Mouse (Mus musculus) frontal cortex, postnatal 36 days (tissue): Measurements from ENCODE around the gene Rasl11a.
"Not testable (repeated sequence)": the region's sequence is repeated elsewhere in the genome, so short reads cannot be mapped to it uniquely, and the experiment has no call there.

Experiments
- DNase-seq, 2 experiments: peaks; one replicate each; pipeline ENCODE4 v3.0.0; 2022; ENCODE audit warnings: low spot score in 2 of 2

The Rasl11a gene

DNA sequence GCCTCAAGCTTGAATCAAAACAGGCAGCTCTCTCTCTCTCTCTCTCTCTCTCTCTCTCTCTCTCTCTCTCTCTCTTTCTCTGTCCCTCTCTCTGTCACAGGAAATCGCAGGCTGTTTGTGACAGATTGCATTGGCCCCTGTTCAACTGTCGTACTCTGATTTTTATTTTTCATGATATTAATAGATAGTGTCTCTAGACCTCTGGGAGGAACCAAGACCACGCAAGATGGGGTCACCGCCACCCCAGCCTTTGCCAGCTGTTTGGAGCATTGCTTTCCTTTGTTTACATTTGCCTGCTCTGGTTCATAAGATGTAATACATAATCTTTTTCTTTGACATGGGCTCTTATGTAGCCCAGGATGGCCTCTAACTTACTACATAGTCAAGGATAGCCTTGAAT, 2.9 kb upstream of the Rasl11a start:
- no peak for DNase-seq

DNA sequence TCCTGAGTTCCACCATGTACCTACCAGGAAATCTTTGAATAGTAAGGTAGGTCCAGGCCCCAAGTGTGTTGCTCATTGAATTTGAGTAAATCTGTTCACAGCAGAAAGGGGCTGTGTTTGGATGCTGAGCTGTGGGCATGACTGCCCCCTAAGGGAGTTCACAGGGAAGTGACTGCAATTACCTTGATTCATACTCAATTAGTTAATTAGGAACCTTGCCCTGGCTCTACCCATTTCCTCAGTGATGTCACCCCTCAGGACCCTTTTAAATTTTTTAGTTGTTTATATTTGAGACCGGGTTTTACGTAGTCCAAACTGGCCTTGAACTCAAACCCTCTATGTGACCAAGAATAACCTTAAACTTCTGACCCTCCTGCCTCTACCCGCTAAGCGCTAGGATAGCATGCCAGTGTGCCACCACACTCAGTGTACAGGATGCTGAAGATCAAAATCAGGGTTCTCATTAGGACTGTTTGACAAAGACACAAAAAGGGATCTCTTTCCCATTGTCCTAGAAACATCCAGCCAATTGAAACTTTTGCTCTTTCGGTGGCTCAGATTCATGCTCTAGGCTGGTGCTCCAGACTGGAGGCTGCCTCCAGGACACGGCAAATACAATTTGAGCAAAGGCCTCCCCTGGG, 450 bp upstream of the Rasl11a start:
- DNase-seq: no peak

DNA sequence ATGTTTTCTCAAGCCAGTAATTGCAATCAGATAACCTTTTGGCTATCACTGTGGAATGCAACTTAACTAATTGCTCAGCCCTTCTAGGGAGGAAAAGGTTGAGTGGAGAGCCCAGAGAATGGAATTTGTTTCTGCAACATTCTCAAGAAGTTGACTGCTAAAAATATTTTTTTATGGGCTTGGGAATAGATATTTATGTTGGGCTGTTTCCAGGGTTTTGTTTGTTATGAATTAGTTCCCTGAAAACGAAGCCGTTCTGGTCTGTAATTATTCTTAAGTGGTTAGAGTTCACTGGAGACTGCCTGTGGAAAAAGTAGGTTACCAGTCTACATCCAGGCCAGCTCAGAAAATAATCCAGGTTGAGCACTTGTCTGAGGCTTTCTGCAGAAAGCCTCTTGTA, 1.6 kb downstream of the Rasl11a start:
- no peak for DNase-seq

DNA sequence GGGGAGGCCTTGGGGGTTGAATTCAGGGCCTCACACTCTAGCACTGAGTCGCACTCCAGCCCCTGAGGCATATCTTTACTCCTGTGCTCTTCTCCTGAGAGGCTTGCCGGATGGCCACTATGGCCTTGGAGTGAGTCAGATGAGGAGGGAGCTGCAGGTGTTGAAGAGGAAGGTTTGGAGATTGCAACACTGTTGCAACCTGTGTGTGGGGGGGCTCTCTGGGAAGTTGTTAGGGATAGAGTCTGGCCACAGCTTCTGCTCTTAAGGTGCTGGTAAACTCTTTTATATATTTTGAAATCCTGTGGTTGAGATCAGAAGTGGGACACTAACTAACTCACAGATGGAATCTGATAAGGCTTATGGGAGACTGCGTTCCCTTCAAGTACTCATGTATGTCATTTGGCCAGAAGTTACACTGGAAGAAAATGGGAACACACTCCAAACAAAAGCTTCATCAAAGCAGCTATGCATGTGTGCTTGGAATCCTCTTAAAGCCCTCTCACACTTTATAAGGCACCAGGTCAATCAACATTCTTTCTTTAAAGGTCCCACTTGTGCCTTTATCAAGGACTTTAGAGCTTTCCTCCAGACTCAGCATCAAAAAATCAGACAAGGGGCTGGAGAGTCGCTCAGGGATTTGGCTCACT, 4.2 kb downstream of the Rasl11a start:
- no peak for DNase-seq

DNA sequence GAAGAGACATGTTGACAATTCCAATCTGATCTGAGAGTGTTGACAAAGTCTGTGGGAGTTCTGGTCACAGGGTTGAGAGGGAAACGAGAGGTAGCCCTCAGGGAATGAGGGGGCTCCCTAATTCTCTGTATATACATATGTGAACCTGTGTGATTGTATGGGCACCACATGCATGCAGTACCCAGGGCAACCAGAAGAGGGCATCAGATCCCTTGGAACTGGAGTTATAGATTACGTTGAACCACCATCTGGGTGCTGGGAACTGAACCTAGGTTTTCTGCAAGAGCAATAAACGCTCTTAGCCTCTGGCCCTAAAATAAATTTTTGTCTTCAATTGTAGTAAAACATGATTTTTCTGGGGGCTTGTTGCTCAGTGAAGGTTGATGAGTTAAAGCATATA, 11.2 kb downstream of the Rasl11a start:
- no peak for DNase-seq

DNA sequence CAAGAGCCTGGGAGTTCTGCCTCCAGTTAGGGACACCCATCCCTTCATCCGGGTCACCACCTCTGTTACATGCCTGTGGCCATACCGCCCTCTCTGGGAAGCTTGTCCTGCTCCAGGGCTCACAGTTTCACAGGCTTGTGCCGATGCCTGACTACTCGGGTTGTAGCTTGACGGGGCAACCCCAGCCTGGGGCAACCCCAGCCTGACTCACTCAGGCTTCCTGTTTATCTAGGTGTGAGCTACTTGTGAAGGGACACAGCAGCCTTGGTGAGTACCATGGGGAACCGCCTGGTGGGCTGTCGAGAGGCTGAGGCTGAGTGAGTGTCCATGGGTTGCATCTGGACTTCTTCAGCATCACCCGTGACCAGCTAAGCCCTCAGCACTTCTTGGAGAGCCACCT, 12.7 kb downstream of the Rasl11a start:
- no peak for DNase-seq

DNA sequence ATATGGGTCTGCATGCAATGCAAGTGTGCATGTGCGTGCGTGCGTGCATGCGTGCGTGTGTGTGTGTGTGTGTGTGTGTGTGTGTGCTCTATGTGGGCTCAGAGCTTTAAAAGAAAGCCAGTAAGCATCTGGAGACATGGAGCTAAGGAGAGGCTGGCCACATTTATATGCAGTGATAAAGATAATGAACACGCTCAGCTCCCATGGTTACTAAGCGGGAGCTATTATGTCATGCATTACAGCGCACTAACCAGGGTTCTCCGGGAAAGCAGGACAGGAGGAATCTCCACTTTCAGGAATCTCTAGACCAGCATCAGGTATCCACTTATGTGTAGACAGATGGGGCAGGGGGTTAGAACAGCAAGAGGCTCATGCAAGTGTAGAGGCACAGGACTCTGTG, 13.9 kb downstream of the Rasl11a start:
- no peak for DNase-seq

DNA sequence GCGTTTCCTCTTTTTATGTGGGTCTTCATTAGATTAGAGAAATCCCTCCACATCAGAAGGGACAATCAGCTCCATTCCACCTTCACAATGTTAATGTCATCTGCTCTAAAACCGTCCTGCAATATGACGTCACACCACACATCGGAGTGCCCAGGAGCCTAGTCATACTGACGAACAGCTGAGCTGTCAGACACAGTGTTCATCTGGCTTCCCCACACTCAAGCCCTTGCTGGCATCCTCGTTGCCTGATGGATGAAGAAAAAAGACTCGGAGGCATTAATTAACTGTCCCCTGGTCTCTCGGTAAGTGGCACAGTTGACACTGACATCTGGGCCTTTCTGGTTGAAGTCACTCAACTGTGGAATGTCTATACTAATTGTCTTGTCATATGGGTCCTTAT, 14.4 kb downstream of the Rasl11a start:
- DNase-seq: no peak

DNA sequence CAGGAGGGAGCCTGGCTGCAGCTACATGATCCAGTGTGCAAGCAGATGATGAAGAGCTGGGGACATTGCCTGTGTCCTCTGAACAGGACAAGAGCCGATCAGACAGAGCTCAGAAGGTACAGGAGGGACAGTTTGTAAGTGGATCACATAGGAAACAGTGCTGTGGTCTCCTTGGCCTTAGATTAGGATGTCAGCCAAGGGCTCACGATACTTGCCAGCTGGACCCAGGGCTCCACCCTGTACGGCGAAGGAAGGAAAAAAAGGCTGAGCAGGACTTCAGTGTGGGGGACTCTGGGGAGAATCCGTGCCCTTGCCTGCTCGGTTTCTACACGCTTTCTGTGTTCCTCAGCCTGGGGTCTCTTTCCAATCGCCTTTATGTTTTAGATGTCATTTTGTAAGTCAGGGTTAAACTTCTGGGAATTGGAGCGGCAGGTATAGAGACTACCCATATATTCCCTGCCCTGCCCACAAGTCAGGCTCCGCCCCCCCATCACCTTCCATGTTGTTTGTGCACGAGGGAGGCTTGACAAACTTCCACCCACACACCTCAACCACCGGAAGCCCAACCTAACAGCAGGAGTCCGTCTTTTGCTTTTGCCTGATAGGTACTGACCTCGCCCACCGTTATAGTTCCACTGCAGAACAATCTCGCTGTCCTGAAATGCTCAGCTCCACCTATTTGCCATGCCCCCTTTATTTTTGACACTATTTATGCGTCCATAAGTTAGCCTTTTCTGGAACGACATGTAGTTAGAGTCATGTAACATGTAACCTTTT, 15.5 kb downstream of the Rasl11a start:
- DNase-seq: no peak

DNA sequence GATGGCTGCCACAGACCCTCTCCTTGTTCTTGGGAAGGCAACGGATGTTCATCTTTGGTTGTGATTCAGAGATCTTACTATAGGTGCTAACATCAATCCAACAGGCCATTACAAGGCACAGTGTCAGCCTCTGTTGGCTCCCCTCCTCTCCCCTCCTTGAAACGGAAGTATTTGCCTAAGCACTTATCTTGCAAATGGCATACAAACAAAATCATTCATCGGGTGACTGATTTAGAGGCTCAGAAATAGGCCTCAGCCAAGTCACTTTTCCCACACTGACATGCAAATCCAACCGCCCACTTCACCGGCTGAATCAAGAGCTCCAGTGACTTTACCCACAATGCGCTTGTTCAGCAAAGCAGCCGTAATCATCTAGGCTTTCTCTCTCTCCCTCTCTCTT, 16.7 kb downstream of the Rasl11a start:
- peak; percentile 71 to 85 for DNase-seq

DNA sequence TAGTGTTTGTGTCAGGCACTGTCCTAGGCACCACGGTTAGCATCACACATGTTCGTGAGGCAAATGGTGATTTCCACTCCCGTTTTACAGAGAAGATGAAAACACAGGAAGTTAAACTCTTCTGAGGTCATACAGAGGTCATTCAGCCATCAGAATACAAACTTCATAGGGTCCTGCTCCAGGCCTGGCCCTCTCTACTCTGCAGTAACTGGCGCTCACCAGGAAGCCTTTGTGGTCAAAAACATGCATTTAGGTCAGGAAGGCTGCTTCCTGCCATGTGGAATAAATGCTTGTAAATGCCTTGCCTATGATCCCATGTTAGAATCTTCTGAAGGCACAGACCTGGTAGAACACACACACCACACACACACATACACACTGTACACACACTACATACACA, 20.6 kb downstream of the Rasl11a start:
- DNase-seq: no peak

DNA sequence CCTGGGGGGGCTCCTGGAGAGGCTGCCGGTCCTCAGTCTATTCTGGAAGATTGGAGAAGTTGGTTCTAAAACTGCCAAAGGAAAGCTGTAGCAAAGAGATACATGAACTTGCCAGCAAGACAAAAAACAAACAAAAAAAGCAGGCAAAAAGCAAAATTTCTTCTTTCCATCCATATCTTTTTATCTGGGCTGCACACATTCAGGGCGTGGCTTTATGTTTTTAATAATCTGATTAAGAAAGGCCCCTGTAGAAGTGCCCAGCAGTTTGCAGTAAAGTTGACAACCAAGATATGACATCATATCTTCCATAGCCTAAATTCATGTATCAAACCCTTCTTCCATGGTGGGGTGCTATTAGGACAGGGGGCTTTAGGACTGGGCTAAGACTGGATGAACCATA, 21.4 kb downstream of the Rasl11a start:
- DNase-seq: no peak

DNA sequence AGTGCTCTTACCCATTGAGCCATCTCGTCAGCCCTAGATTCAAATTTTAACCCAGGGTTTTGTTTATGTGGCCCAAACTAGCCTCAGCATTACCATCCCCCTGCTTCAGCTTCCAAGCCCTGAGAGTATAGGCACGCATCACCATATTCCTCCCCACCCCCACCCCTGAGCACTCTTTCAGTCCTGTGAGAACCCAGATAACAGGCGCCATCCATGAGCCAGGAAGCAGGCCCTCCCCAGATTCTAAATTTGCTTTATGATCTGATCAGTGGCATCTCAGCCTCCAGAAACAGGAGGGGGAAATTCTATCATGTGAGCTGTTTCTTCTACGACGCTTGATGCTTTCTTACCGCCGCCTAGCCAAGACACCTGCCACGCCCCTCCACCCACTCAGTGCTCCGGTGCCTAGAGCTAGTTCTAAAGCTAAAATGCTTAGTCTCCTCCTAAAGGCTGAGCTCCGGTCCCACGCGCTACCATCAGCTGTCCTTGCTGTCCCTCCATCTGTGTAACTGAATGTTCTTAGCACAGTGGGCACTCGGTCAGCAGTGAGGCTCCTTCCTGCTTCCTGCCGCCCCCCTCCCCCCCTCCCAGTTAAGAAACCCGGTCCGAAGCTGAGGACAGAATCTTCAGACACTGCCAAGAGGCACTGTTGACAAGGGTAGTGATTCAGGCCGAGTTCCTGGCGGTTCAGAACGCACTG, 22.5 kb downstream of the Rasl11a start:
- peak; percentile 84 to 88 for DNase-seq

DNA sequence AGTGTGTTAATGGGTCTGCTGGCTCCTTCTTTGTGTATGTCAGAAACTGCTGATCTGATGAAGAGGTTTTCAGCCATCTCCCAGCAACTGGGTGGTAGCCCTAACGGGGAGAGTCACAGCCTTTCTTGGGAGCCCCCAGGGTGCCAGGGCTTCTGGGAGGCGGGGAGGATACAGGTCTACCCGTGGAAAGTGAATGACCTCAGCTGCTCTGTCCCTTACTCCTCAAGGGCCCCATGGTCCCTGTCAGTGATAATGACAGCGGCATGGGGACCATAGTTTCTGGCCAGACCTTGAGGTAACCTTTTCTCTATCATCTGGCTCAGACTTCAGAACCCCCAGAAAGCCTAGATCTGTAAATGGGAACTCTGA, 23.1 kb downstream of the Rasl11a start:
- peak in 1 of 2 experiments; percentile 45 for DNase-seq

DNA sequence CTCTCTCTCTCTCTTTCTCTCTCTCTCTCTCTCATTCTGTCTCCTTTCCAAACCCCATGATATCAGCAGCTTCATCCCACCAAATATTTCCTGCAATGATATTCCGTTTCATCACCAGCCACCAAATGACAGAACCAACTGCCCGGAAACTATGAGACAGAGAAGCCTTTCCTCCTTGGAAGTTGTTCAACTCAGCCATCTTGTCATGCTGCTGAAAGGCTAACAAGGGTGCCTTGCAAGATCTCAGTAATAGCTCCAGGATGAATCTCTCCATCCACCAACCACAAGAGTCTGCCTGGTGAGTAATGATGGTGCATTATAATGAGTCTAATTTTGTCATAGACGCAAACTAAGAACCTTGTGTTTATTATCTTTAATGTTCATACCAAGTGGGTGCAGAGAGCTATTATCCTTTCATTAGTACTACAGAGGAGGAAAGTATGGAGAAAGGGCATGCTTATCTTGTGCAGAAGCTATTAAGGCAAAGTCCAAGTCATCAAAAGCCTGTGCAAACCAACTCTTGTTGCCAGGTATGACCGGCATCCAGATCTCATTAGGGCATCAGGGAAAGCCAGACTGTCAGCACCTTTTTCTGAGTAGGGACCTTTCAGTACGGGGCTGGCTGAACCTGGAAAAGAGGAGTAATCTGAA, 28.2 kb downstream of the Rasl11a start:
- DNase-seq: no peak

DNA sequence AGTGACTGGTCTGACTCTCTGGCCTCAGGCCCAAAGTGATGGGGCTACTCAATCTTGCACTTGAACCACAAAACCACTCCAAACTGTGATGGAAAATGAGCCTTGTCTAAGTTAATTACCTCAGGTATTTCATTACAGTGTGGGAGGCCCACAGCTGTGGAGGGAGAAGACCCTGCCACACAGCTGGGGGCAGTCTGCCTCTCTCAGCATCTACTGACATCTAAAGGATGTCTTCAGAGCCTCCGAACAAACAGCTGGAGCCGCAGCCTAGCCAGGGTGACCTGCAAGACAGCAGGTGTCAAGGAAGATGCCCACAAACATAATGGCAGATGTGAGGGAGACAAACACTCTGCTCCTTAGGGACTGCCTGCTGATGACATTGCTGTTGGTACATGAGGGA, 31.2 kb downstream of the Rasl11a start:
- no peak for DNase-seq

DNA sequence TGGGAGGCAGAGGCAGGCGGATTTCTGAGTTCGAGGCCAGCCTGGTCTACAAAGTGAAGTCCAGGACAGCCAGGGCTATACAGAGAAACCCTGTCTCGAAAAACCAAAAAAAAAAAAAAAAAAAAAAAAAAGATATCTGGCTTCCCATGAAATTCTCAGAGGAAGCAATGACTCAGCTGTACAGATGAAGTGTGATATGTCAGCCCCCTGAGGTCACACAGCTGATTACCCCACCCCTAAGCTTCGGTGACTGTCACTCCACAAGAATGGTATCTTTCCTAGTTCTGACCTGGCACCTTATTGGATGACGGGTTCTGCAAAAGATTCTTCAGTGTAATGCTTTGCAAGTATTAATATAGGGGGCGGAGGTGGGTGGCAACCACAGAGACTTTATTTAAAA, 33.0 kb downstream of the Rasl11a start:
- not testable (repeated sequence) for DNase-seq

DNA sequence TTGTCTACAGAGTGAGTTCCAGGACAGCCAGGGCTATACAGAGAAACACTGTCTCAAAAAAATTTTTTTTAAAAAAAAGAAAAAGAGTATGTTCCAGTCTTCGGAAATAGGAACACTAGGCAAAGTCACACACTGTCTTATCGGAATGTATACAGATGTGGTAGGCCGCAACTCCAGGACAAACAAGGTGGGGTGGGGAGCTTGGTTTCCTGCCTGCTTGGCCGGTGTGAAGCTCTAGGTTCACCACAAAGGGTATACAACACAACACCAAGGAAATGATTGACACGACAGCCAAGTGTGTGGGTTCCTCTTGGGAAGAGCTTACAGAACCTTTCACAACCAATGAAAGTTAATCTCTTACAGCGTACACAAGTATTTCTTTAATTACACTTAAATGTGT, 37.4 kb downstream of the Rasl11a start:
- no peak for DNase-seq

DNA sequence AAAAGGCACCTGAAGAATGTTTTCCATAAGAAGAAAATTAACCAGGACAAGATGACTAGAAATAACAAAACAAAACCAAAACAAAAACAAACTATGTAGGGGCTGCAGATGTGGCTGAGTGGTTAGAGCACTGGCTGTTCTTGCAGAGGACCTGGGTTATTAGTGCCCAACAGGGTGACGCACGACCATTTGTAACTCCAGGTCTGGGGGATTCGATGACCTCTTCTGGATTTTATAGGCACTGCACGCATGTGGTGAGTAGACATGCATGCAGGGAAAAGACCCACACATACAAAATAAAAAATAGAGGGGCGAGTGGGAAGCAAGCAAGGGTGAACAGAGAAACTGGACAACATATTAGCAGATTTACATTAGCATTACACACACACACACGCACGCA, 38.2 kb downstream of the Rasl11a start:
- no peak for DNase-seq

DNA sequence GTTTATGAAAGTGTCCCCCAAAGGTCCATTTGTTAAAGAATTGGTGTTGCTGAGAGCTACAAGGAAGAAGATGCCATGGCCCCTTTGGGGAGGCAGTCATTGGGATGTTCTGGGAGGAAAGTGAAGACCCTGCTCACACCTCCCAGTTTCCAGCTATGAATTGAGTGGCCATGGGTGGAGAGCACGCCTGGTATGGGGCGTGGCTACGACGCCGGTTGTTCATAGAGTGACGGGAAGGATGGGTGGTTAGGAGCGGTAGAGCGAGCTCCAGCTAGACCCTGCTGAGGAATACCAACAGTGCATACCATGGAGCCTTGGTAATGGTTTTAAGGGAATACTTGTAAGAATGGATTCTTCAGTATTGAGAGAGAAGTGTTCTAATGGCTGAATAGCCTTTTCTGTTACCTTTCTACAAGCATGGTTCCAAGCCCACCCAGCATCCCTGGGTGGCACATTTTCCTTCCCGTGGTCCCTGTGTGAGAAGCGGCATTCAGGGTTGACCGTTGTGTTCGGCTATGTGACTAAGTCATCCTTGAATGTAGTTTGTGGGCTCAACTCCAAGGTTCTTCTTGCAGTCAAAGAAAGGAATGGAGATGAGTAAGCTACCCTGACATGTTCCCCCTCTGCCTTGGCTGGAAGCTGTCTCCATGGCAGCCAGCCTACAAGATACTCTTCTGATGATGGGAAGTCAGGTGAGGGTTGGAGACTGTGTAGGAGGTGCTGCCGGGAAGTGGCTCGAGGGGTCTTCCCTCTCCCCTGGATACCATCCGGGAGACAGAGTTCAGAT, 38.8 kb downstream of the Rasl11a start:
- no peak for DNase-seq

DNA sequence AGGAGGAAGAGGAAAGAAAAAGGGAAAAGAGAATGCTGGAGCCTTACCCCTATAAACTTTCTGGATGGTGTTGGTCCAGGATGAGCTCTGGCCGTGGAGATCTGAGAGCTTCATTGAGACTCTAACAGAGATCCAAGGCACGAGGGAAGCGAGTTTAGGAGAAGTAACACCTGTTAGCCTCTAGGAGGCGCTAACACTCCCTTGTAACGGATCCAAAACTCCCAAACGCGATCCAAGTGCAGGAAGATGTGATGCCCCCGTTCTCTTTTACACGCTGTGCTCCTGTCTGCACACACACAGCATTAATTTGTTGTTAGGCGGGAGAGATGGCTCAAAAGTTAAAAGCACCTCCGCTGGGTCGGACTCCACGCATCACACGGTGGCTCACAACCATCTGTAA, 46.3 kb downstream of the Rasl11a start:
- no peak for DNase-seq
